Mouse (Mus musculus) embryonic facial prominence, embryonic 14.5 days (tissue): ENCODE measurements around the gene Muc4. TPM values are rescaled to one million over a fixed set of nuclear protein-coding genes. Genes with fewer than 3 reads are reported as not detected.

ENCODE experiments used
- ATAC-seq: fragments of 200-750 bp; cut with Nextera tagmentation; 2 replicates; pipeline ENCODE4 v1.8.0; 2017; ENCODE audit warnings: low read depth, moderate number of reproducible peaks, moderate TSS enrichment
- DNase-seq: peaks from one replicate; pipeline ENCODE4 v3.0.0-alpha.2; 2015; ENCODE audit warnings: low spot score
- H3K27ac ChIP-seq: fragments of 300-500 bp; sonication (generic); replicated peaks from 2 replicates; pipeline ENCODE4 v1.5.1; 2014; ENCODE audit warnings: low read depth, mild to moderate bottlenecking, low read length, moderate library complexity
- H3K27me3 ChIP-seq: fragments of 300-500 bp; sonication (generic); replicated peaks from 2 replicates; pipeline ENCODE4 v1.6.1; 2014; ENCODE audit warnings: low read length; ENCODE audit not compliant: control insufficient read depth, insufficient read depth
- H3K36me3 ChIP-seq: fragments of 300-500 bp; sonication (generic); 2 replicates; pipeline ENCODE4 v1.6.1; 2014; ENCODE audit warnings: low read length, mixed read lengths; ENCODE audit not compliant: control insufficient read depth, insufficient read depth
- H3K4me1 ChIP-seq: fragments of 300-500 bp; sonication (generic); 2 replicates; pipeline ENCODE4 v1.6.1; 2014; ENCODE audit warnings: antibody characterized with exemption, low read length; ENCODE audit not compliant: control insufficient read depth, insufficient read depth
- H3K4me2 ChIP-seq: fragments of 300-500 bp; sonication (generic); 2 replicates; pipeline ENCODE4 v1.6.1; 2014; ENCODE audit warnings: low read depth, mild to moderate bottlenecking, low read length, moderate library complexity, mixed read lengths
- H3K4me3 ChIP-seq: fragments of 300-500 bp; sonication (generic); 2 replicates; pipeline ENCODE4 v1.5.1; 2014; ENCODE audit warnings: low read depth, mild to moderate bottlenecking, low read length
- H3K9ac ChIP-seq: fragments of 300-500 bp; sonication (generic); 2 replicates; pipeline ENCODE4 v1.6.1; 2014; ENCODE audit warnings: low read depth, mild to moderate bottlenecking, low read length, moderate library complexity, mixed read lengths
- H3K9me3 ChIP-seq: fragments of 300-500 bp; sonication (generic); 2 replicates; pipeline ENCODE4 v1.6.1; 2016; ENCODE audit warnings: low read length; ENCODE audit not compliant: control insufficient read depth
- WGBS: fragments of 180-500 bp; shearing (Covaris S2); extraction: QIAGEN DNeasy Blood & Tissue Kit; methylation state at CpG from one replicate; pipeline ENCODE4 v1.1.7; 2014; 5-methylcytosine and 5-hydroxymethylcytosine counted together
- polyA plus RNA-seq: library from polyadenylated mRNA; unstranded; fragments of >200 nt; fragmentation: Nextera tagmentation; extraction: Ambion mirVana; gene quantifications from 2 replicates; pipeline ENCODE4 v1.2.1, GENCODE M21; 2014

Gene Muc4
- polyA plus RNA-seq, 1 experiment from 2014 or later, result 1.6 TPM

DNA sequence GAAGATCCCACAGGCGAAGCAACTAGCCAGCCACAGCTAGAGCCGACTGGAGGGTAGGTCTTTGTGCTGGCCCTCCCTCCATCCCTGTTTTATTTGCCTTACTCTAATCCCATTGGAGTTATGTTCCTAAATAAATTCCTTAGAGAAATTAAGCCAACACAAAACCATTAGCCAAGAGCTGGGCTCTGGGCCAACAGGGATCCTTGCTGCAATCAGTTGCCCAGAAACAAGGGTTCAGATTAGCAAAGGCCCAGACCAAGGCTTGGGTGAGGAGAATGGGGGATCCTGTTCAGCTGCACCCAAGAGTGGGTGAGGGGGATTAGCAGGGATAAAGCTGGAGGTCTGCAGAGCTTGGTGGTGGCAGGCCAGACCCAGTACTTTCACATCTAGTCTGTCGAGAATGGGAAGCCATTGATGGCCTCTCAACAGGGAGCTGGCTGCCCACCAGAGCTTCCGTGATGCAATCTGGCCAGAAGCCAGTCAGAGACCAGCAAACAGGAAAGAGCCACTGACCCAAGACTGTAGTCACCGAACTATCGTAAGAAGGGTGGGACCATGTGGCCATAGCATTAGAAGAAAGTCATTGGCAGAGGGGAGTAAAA, 67.7 kb downstream of the Muc4 start:
- no peak overlapping the region; the same call in 1 of the 2 replicates for H3K27ac ChIP-seq
- H3K9me3 ChIP-seq, result 0 out of 2 replicates have a peak, but pooled peaks cover 4% of the 10 kb centered on the region
- DNase-seq (peak; percentile 89), ATAC-seq (peak; percentile 82)
- H3K9ac ChIP-seq, result no peak overlapping the region
- no peaks in the 10 kb centered on the region for H3K36me3 ChIP-seq
- H3K4me1 ChIP-seq, result peaks cover 10% of the 10 kb centered on the region
- H3K27me3 ChIP-seq, result no peaks in the 10 kb centered on the region
- 44% methylated on average over 6 of the region's 6 CpGs for WGBS
- H3K4me2 ChIP-seq, result no peak overlapping the region
- no peak overlapping the region for H3K4me3 ChIP-seq

DNA sequence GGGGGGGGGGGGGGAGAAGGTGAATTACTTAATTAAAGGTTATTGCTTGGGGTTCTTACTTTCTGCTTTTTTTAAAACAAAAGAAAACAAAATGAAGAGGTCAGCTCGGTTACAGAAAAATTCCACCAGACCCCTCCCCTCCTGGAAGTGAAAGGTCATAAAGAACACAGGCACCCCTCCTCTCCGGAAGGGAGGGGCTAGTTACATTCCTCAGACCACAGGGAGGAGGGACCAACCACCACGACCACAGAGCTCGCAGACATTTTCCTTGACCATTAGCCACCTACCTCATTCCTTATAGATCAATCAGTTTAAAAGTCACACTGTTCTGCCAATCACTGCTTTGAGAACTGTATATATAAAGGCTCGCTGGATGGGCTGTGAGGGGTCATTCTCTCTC, 68.2 kb downstream of the Muc4 start:
- 46% methylated on average over 5 of the region's 5 CpGs for WGBS
- Histone ChIP-seq H3K36me3 (no peaks in the 10 kb centered on the region), H3K4me2 (no peak overlapping the region), H3K4me3 (no peak overlapping the region), H3K27ac (no peak overlapping the region), H3K4me1 (peaks cover 10% of the 10 kb centered on the region), H3K9ac (no peak overlapping the region), H3K27me3 (no peaks in the 10 kb centered on the region), H3K9me3 (0 out of 2 replicates have a peak, but pooled peaks cover 4% of the 10 kb centered on the region)
- ATAC-seq (no peak), DNase-seq (no peak)

DNA sequence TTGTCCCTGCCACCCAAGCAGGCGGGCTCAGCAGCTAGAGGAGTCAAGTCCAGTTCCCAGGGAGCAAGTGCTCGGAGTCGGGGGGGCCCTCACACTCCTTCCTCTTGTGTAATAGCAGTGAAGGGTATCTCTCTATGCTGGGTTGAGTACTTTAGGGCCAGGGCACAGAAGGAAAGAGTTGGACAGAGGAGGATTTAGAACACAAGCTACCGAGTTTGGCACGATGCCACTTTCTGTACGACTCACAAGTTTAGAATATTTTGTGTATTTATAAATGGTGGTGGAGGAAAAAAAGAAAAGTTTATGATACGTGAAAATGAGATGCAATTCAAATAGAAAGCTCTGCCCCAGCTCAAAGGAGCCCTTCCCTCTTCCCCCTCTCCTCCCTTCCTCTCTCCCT, 69.5 kb downstream of the Muc4 start:
- Histone ChIP-seq H3K4me2 (no peak overlapping the region), H3K27me3 (no peaks in the 10 kb centered on the region), H3K4me1 (peaks cover 10% of the 10 kb centered on the region), H3K4me3 (no peak overlapping the region), H3K36me3 (no peaks in the 10 kb centered on the region), H3K9ac (no peak overlapping the region), H3K9me3 (no peaks in the 10 kb centered on the region), H3K27ac (no peak overlapping the region)
- 75% methylated on average over 7 of the region's 7 CpGs for WGBS
- ATAC-seq, result no peak
- no peak for DNase-seq

DNA sequence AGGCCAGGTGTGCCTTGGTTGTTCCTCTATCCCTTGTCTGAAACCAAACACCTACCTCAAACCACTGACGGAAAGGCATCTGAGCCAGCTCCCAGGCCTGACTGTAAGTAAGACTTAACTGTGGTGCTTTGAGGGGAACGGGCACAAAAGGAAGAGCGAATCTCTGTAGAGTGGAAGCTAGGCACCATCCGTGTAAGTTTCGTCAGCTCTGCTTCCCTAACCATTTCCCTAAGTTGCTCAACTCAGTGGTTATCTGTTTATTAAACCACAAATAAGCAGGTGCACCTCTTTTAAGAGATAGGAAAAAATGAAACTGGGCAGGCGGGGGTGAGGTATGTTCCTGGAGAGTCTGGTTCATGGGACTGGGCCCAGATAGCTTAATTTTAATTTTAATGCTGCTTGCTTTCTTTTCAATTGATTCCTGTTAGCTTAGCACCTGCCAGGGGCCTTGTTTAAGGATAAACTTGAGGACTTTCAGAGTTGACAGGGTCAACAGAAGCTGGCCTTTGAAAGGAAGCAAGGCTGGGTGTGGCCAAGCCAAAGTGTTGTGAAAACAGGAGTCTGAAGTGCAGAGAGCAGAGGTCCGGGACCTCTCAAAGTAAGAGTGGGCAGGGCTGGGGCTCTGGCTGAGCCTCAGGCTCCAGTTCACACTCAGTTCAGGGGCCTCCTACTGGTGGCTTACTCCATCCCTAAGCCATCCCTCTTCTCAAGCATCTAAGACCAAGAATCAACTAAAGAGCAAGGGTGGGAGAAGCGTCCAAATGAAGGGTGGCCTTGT, 71.9 kb downstream of the Muc4 start:
- H3K36me3 ChIP-seq, result no peaks in the 10 kb centered on the region
- no peak overlapping the region for H3K4me2 ChIP-seq
- no peaks in the 10 kb centered on the region for H3K9me3 ChIP-seq
- ATAC-seq, result peak; percentile 37; the same call in 1 of the 2 replicates
- no peak overlapping the region for H3K9ac ChIP-seq
- H3K27me3 ChIP-seq, result no peaks in the 10 kb centered on the region
- WGBS, result 48% methylated on average over 8 of the region's 8 CpGs
- no peak overlapping the region for H3K27ac ChIP-seq
- peaks cover 9% of the 10 kb centered on the region for H3K4me1 ChIP-seq
- no peak overlapping the region for H3K4me3 ChIP-seq
- DNase-seq, result no peak

DNA sequence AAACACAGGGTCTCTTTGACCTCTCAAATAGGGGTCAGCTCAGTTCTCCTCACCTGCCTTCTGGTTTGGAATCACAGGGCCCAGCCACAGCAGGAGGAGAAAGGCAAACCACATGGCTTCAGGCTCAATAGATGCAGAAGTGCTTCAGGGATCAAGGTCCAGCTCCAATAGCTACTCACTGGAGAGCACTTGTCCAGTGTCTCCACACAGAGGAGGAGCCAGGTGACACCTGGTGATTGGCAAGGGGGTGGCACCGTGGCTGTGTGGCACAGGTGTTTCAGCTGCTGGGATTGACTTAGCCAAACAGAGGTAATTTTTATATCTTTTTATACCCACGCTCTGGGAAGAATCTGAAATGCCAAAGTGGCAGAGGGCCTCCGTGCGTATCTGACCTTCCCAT, 74.6 kb downstream of the Muc4 start, which contains the start of gene Smbd1:
TSS of gene Smbd1 (minus strand) at position 157 of the 400 bp plus-strand sequence.
- ATAC-seq (no peak), DNase-seq (no peak)
- WGBS, result 86% methylated on average over 4 of the region's 4 CpGs
- Histone ChIP-seq H3K4me1 (peaks cover 5% of the 10 kb centered on the region), H3K27ac (no peak within 1 kb of the TSS), H3K4me2 (no peak within 1 kb of the TSS), H3K36me3 (no peaks in the 10 kb centered on the region), H3K4me3 (no peak within 1 kb of the TSS), H3K9ac (no peak within 1 kb of the TSS), H3K9me3 (no peaks in the 10 kb centered on the region), H3K27me3 (no peaks in the 10 kb centered on the region)

DNA sequence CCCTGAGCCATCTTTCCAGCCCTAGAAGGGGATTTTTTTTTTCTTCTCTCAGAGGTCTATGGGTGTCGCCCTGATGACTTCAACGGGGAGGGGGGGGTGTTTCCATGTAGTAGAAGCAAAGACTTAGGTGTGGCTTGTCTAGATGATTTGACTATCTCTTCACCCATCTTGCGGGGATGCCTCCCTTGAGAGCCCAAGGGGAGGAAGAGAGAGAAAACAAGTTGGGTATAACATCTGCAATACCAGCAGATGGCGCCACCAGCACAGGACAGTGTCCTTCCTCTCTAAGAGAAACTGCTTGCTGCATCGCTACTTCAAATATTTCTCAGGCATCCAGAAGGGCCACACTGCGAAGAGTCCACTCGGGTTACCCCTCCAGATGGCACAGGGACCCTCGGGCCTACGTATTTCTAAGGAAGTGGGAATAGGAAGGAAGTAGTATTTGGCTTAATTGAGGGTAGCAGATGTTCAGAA, 77.2 kb downstream of the Muc4 start:
- H3K4me1 ChIP-seq, result peaks cover 7% of the 10 kb centered on the region

DNA sequence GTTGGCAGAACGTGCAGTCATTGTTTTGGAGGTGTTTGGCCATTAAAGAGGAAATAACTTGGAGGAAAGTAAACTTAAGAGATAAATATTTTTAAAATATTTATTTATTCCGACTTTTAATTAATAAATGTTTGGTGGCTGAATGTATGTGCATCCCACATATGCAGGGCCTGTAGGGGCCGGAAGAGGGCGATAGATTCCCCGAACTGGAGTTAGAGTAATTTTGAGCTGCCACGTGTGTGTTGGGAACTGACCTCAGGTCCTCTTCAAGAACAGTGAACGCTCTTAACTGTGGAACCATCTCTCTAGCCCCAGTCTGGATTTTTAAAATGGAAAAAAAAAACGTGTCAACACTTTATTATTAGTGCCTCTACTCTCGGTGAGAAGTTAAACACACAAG, 77.7 kb downstream of the Muc4 start:
- Histone ChIP-seq H3K9ac (no peak overlapping the region), H3K4me1 (peaks cover 7% of the 10 kb centered on the region), H3K27ac (no peak overlapping the region), H3K4me3 (no peak overlapping the region), H3K4me2 (peak overlapping the region; percentile 41), H3K9me3 (no peaks in the 10 kb centered on the region), H3K27me3 (no peaks in the 10 kb centered on the region), H3K36me3 (no peaks in the 10 kb centered on the region)
- ATAC-seq (no peak), DNase-seq (no peak)
- 49% methylated on average over 9 of the region's 9 CpGs for WGBS

More for the DNA sequence above, 77.2 kb downstream of the Muc4 start:
- no peaks in the 10 kb centered on the region for H3K9me3 ChIP-seq
- WGBS, result under 1% methylated on average over 9 of the region's 9 CpGs
- H3K27me3 ChIP-seq, result no peaks in the 10 kb centered on the region
- H3K4me3 ChIP-seq, result no peak overlapping the region
- ATAC-seq, result peak; percentile 60
- H3K27ac ChIP-seq, result no peak overlapping the region
- H3K4me2 ChIP-seq, result peak overlapping the region; percentile 41
- DNase-seq, result peak; percentile 93
- H3K36me3 ChIP-seq, result no peaks in the 10 kb centered on the region
- no peak overlapping the region for H3K9ac ChIP-seq

DNA sequence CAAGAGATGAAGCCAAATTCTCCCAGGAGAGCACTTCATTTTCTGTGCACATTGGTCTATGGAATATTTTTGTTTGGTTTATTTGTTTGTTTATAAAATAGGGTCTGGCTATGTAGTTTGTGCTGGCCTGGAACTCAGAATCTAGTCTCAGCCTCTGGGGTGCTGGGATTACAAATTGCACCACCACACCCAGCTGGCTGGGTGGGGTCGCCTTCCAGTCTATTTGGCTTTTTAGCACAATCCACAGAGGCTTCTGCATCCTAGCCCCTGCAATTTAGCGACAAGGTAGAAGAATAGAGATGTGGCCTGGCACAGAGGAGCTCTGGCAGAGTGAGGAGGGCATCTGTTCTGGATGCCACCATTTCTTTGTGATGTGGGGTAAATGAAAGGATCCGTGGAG, 78.1 kb downstream of the Muc4 start:
- Histone ChIP-seq H3K9ac (no peak overlapping the region), H3K4me1 (peaks cover 7% of the 10 kb centered on the region), H3K4me3 (no peak overlapping the region), H3K9me3 (no peaks in the 10 kb centered on the region), H3K4me2 (no peak overlapping the region), H3K27ac (no peak overlapping the region), H3K27me3 (no peaks in the 10 kb centered on the region), H3K36me3 (no peaks in the 10 kb centered on the region)
- DNase-seq (no peak), ATAC-seq (no peak)
- 60% methylated on average over 3 of the region's 3 CpGs for WGBS
